Mouse (Mus musculus): Measurements from ENCODE around the gene Cbx7. TPM values are rescaled to one million over a fixed set of nuclear protein-coding genes. Genes with fewer than 3 reads are reported as not detected.

Cbx7 gene
- total RNA-seq (2021): 10 to 100 TPM in 1 of 2 experiments, 1 to 10 TPM in 1; 8.1 to 11.1 TPM
- long read RNA-seq, experiment 1, partial matches to known transcripts: 0 of 4 reads
- long read RNA-seq, experiment 1, other reads (novel, unspliced or antisense): 4 of 4 reads
- long read RNA-seq, experiment 2, partial matches to known transcripts: 5 of 13 reads
- long read RNA-seq, experiment 2, other reads (novel, unspliced or antisense): 3 of 13 reads

DNA sequence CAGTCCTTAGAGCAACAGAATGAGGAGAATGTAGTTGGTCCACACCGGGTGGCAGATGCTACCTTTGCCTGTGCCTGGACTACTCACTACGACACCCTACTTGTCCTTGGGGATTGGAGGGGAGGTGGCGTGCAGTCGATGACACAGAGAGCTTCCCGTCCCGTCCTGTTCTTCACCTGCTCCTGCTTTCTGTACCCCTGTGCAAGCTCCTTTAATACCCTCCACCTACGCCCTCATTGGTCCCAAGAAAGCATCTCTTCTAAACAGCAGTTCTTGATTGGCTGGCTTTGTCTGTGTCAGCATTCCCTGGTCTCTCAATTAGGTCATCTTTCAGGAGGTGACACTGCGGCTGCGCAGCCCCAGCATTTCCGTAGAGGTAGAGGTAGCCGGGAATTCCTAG lies at the start of gene Cbx7:
Gene Cbx7, minus strand, starts transcription at position 180 of the 400 bp plus-strand sequence.
- no peak for DNase-seq

DNA sequence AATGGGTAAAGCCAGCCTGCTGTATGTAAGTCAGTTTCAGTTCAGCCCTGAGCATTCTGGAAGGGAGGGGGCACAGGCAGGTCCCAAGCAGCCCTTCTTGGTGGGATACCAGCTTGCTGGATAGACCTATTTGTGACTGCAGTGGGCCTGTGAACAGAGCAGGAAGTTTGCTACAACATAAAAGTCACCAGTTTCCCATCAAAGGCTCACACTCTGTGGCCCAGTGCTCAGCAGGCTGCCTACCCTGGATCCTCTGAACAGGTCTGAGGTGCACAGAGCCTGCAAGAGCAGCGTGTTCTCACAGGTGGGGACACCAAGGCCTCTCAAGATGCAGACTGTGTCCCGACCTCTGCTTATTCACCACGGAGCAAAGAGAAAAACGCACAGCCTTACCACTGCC lies 49.6 kb upstream of the Cbx7 start:
- no peak for DNase-seq

GRCm38 (mm10) chr15:80019625-80020024 lies 48.7 kb upstream of the Cbx7 start:
- DNase-seq: no peak

- DNase-seq: no peak
These were observed 48.3 kb upstream of the Cbx7 start for GRCm38 (mm10) chr15:80019220-80019619.

- DNase-seq: no peak
These were observed 45.8 kb upstream of the Cbx7 start for GRCm38 (mm10) chr15:80016563-80017301.

DNA sequence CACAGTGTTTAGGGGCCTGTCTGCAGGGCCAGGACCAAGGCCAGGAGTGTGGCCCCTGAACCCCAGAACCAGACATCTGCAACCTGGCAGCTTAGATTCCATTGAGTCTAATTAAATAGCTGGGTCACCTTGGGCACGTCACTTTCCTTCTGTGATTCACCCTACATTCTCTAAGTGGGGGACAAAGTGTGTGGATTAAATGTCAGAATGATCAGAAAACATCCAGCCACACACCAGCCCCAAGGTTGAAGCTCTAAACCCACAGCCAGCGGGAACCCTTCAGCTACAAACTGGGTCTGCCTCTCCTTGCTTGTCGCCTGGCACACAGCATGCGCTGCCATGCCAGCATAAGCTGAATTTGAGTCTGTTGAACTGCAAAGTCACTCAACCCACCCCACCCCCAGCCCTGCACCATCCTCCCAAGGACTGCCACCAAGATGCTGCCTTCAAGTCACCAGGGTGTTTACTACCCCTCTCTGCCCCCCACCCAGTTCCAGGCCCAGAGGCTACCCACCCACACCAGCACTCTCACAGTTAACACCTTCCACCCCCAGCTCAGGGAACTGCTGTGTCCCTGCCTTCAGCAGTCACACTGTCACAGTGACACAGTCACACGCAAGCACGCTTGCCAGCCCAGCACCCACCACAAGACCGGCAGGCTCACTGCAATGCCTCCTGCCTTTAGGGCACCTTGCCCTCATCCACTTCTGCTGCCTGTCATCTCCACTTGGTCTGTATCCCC lies 44.5 kb upstream of the Cbx7 start:
- DNase-seq: no peak

DNA sequence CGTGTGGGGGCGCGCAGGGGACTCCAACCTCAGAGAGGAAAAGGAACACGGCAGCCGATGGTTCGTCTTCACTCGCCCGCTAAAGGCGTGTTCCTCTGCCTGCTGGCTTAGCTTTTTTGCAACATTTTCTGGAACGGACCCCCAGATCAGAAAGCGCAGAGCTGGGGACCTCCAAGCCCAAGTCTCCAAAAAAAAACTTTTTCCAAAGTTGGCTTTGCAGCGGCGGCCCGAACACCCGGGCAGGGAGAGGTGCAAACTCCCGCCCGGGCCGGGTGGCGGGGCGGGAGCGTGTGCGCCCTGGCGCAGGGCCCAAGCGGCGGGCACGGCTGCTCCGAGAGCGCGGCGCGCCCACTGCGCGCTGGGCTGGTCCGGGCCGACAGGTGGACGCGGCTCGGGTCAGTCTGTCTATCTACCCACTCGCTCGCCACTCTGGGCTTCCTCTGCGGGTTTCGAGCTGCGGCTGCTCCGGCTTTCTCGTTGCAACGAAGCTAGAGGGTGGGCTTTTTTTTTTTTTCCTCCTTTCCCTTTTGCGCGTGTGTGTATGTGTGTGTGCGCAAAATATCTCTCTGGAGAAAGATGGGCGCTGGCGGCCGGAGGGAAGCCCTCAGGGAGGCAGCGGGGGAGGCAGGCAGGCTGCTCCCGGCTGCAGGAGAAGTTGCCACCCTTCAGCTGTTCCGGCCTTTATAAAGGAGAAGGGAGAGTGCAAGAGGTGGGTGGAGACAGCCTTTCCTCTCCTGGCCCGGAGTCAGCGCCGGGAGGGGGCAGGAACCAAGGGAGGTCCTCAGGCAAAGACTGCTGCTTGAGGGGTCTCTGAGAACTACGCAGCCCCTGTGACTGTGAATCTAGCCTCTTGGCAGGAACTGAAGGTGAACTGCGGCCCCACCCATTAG lies 43.6 kb upstream of the Cbx7 start, which contains the start of gene Pdgfb:
Gene Pdgfb, minus strand, starts transcription at position 657 of the 890 bp plus-strand sequence.
- peak; percentile 84 for DNase-seq

DNA sequence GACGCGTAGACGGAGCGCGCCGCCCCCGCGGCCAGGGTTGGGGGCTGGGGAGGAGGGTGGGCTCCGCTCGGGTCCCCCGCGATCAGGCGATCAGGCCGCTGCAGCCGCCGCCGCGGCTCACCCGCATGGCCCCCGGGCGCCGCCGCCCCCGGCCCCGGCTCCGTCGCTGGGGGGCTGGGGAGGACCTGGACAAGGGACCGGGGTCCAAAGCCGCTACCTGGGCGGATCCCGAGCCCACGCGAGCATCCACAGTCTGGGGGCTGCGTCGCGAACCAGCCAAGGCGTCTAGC lies 43.1 kb upstream of the Cbx7 start:
- no peak for DNase-seq

DNA sequence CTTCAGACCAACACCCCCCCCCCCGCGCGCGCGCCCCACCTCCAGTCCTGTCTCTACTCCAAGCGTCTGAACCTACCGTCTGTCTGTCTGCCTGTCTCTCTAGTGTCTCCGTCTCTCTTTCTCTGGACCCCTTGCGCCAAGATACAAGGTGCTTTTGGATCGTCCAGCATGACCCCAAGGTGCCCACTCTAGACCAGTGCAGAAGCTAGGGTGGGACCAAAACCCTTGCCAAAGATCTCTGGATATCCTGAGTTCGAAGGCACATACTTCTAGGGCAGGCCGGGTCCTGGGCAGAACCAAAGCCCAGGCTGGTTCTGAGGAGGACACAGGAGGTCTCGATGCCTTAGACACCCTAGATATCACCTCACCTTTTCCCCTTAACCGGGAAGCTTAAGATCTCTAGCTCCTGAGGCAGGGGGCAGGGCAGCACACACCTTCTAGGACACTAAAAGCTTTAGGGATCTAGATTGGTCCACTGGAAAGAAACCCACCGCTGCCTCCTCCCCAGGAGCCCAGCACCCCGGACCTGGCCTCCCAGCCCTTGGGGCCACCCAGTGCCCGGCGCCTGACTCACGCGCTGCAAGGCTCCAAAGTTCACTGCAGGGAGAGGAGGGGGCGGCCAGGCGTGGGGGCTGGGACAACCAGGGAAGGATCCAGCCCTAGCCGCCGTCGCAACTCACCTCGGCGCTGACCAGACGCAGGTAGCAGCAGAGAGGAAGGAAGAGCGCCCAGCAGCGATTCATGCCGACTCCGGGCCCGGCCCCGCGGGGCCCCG lies 42.5 kb upstream of the Cbx7 start:
- DNase-seq: peak; percentile 62

DNA sequence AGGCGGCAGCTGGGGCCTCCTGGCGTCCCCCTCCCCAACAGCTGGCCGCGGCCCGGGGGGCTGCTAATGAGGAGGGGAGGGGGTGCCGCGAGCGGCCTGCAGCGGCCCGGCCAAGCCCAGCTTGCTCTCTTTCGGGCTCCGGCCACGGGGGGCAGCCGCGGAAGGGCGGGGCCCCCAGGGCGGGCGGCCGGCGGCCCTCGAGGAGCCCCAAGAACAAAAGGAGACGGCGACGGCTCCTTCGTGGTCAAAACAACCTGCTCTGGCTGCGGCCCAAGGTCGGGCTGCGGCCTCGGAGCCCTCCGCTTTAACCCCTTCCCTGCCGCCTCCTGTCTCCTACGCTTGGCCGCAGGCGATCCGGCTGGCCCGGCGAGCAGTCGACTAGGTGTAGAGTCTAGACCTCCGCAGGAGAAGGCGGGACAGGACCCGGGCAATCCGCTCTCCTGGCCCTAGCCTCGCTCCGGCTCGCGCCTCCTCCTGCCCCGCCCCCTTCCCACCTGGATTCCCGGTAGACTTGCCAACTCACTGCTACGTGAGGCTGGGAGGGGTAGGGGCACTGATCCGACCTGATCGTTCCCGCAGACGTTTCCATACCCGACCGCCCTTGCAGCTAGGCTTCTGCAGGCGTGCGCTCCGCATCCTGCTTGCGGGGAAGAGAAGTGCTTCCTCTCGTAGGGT lies 41.7 kb upstream of the Cbx7 start:
- peak; percentile 63 for DNase-seq

DNA sequence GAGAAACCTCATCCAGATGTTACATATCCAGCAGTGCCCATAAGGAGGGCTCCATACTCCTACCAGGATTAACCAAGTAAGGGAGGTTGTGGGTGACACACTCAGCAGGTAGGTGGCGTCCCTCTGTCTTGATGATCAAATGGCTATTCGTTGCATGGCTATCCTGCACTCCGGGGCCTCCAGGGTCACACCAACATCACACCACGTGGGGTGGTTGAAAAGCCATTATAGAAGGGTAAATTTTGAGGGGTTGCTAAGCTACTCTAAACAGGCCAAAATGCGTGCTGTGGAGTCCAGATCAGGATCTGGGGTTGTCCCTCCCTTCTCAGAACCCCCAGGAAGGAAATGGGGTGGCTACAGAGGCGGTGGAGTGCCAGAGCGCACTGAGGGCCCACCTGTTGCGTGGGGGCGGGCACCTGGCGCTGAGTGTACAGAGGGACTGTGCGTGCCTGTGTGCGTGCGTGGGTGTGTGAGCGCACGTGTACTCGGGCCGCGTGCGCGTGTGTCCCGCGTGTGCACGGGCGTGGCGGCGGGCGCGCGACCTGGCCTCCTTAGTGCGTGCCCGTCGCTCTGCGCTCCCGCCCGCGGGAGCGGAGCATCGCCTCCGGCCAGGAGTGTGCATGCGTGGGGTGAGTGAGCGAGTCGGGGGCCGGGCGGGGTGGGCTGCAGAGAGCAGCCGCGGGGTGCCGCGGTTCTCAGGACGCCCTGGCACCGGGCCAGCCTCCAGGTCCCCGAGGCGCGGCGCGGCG lies 41.0 kb upstream of the Cbx7 start:
- peak; percentile 49 for DNase-seq

- DNase-seq: no peak
These were observed 40.3 kb upstream of the Cbx7 start for GRCm38 (mm10) chr15:80011194-80011593.

DNA sequence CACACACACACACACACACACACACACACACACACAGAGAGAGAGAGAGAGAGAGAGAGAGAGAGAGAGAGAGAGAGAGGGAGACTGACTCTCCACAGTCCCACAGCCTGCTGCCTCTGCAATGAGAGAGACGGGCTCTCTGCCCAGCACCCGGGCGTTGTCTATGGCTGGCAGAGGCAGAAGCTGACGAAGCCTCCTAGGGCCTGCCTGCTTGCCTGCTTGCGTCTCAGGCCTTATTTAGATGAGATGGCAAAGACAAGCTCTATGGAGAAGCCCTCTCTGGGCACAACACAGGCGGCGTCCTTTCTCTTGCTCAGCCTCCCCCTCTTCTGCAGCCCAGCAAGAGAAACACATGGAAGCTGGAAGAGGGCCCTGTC lies 39.3 kb upstream of the Cbx7 start:
- DNase-seq: no peak

- no peak for DNase-seq
These were observed 38.7 kb upstream of the Cbx7 start for GRCm38 (mm10) chr15:80009421-80010181.

DNA sequence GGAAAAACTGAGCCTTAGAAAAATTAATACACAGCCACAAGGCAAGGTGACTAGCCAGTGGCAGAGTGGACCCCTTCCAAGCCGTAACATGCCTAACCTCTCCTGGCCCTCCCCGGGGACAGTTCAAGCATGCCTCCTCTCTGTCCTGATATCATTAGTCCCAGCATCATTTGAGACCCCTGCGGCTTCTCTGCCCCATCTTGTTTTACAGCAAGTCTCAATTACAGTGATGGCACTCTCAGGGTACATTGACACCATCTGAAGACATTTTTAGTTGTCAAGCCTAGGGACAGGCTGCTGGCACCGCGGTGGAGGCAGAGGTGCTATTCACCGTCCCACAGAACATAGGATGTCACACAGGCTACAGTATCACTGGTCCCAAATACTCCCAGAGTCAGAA lies 37.5 kb upstream of the Cbx7 start:
- DNase-seq: no peak

GRCm38 (mm10) chr15:80006156-80006555 lies 35.2 kb upstream of the Cbx7 start:
- no peak for DNase-seq

DNA sequence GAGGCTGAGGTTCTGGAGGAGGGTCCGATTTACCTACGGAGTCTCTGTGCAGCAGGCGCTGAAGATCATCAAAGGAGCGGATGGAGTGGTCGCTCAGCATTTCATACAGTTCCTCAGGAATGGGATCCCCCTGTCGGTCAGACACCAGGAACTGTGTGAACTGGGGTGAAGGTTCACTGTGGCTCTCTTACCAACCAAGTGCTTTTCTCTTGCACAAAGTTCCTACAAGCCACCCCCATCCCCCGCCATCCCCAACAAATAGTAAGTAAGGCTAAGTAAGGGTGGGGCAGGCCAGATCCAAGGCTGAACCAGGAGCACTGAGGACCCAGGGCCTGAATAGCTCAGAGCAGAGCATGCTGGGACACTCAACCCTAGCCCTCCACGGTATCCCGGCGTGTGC lies 34.5 kb upstream of the Cbx7 start:
- no peak for DNase-seq

DNA sequence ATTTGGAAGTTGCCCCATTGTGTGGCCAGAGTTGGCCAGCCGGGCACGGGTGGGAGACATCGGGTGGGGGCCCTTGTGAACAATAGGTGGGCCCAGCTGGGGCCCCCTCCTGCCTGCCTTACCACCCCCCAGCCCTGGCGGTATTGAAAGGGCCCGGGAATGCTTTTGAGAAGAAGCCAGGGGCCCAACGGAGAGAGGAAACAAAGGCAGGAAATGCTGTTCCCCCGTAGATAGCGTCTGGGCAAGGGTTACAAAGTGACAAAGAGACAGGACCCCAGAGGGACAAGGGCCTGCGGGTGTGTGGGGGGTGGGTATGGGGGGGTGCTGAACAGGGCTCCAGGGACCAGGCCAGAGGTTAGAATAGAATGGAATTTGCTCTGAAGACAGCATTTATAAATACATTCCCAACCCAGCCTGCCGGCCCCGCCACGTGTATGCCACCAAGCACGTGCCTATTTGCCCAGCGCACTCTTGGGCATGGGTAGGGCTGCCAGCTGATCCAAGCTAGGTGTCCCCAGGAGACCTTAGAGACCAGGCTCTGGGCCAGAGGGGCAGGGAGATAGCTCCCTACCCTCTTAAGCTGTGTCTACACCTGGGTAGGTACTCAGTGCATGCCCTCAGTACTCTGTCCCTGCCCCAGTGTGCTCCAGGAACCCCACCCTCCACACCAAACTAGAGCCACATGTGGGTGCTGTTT lies 33.9 kb upstream of the Cbx7 start:
- DNase-seq: no peak

GRCm38 (mm10) chr15:80003581-80003980 lies 32.7 kb upstream of the Cbx7 start:
- DNase-seq: no peak
